Mouse (Mus musculus): Measurements from ENCODE around the gene Poln. TPM values are rescaled to one million over a fixed set of nuclear protein-coding genes. Genes with fewer than 3 reads are reported as not detected.

The Poln gene
- 0.51 and 1.3 TPM in 2 replicates for polyA plus RNA-seq (2016; fragmentation: Nextera tagmentation; extraction: Ambion mirVana)

- H3K9me3 ChIP-seq, result no peaks in the 10 kb centered on the region
- peaks cover 21% of the 10 kb centered on the region for H3K4me1 ChIP-seq
- H3K27ac ChIP-seq (replicated peaks), result peak within 1 kb of the TSS; percentile 93
- H3K36me3 ChIP-seq, result peaks cover 15% of the 10 kb centered on the region; the same call in 1 of the 2 replicates
- H3K4me2 ChIP-seq (replicated peaks), result peak within 1 kb of the TSS; percentile 64
- peak within 1 kb of the TSS; percentile 79 for H3K9ac ChIP-seq (replicated peaks)
- H3K27me3 ChIP-seq, result no peaks in the 10 kb centered on the region
- under 1% methylated on average over 57 of the region's 57 CpGs for WGBS
- peak within 1 kb of the TSS; percentile 67 for H3K4me3 ChIP-seq
- ATAC-seq (ENCODE audit: low FRiP score, low read depth), result peak; percentile 100
Measured at GRCm38 (mm10) chr5:34168950-34169891, at the start of gene Poln, which contains the start of gene Haus3. Gene Poln (minus strand): TSS chr5:34169448. Gene Haus3 (minus strand): TSS chr5:34169527.

GRCm38 (mm10) chr5:34218672-34219071 is 49.4 kb upstream of the Poln start:
- Histone ChIP-seq H3K27ac (replicated peaks) (no peak overlapping the region), H3K4me1 (no peaks in the 10 kb centered on the region), H3K4me2 (replicated peaks) (no peak overlapping the region), H3K27me3 (0 out of 2 replicates have a peak, but pooled peaks cover 2% of the 10 kb centered on the region), H3K4me3 (no peak overlapping the region), H3K9ac (replicated peaks) (no peak overlapping the region), H3K9me3 (no peaks in the 10 kb centered on the region), H3K36me3 (no peaks in the 10 kb centered on the region)
- no peak for ATAC-seq (ENCODE audit: low FRiP score, low read depth)
- WGBS, result 79% methylated on average over 5 of the region's 5 CpGs

- ATAC-seq (ENCODE audit: low FRiP score, low read depth), result no peak
- no peaks in the 10 kb centered on the region for H3K36me3 ChIP-seq
- no peak overlapping the region for H3K4me2 ChIP-seq (replicated peaks)
- no peaks in the 10 kb centered on the region for H3K9me3 ChIP-seq
- no peak overlapping the region for H3K4me3 ChIP-seq
- H3K9ac ChIP-seq (replicated peaks), result no peak overlapping the region
- no peaks in the 10 kb centered on the region for H3K4me1 ChIP-seq
- H3K27ac ChIP-seq (replicated peaks), result no peak overlapping the region
- 0 out of 2 replicates have a peak, but pooled peaks cover 2% of the 10 kb centered on the region for H3K27me3 ChIP-seq
- 65% methylated on average over 9 of the region's 9 CpGs for WGBS
Measured at GRCm38 (mm10) chr5:34217756-34218155, 48.5 kb upstream of the Poln start.

GRCm38 (mm10) chr5:34216025-34216424 is 46.8 kb upstream of the Poln start:
- no peaks in the 10 kb centered on the region for H3K9me3 ChIP-seq
- H3K27me3 ChIP-seq, result 0 out of 2 replicates have a peak, but pooled peaks cover 2% of the 10 kb centered on the region
- no peaks in the 10 kb centered on the region for H3K36me3 ChIP-seq
- ATAC-seq (ENCODE audit: low FRiP score, low read depth), result no peak
- no peaks in the 10 kb centered on the region for H3K4me1 ChIP-seq
- H3K4me2 ChIP-seq (replicated peaks), result no peak overlapping the region
- WGBS, result 82% methylated on average over 7 of the region's 7 CpGs
- no peak overlapping the region for H3K27ac ChIP-seq (replicated peaks)
- no peak overlapping the region for H3K9ac ChIP-seq (replicated peaks)
- H3K4me3 ChIP-seq, result no peak overlapping the region

- Histone ChIP-seq H3K27me3 (0 out of 2 replicates have a peak, but pooled peaks cover 2% of the 10 kb centered on the region), H3K27ac (replicated peaks) (no peak overlapping the region), H3K36me3 (no peaks in the 10 kb centered on the region), H3K4me1 (no peaks in the 10 kb centered on the region), H3K4me3 (no peak overlapping the region), H3K9me3 (no peaks in the 10 kb centered on the region), H3K4me2 (replicated peaks) (no peak overlapping the region), H3K9ac (replicated peaks) (no peak overlapping the region)
- WGBS, result 84% methylated on average over 8 of the region's 8 CpGs
- ATAC-seq (ENCODE audit: low FRiP score, low read depth), result no peak
Measured at GRCm38 (mm10) chr5:34213659-34214058, 44.4 kb upstream of the Poln start.

- no peak overlapping the region for H3K4me3 ChIP-seq
- no peak for ATAC-seq (ENCODE audit: low FRiP score, low read depth)
- no peak overlapping the region for H3K4me2 ChIP-seq (replicated peaks)
- H3K9me3 ChIP-seq, result no peaks in the 10 kb centered on the region
- no peak overlapping the region for H3K27ac ChIP-seq (replicated peaks)
- no peaks in the 10 kb centered on the region for H3K36me3 ChIP-seq
- 3% methylated on average over 1 of the region's 1 CpGs for WGBS
- no peaks in the 10 kb centered on the region for H3K4me1 ChIP-seq
- no peaks in the 10 kb centered on the region for H3K27me3 ChIP-seq
- H3K9ac ChIP-seq (replicated peaks), result no peak overlapping the region
Measured at GRCm38 (mm10) chr5:34210279-34210678, 41.0 kb upstream of the Poln start.

- 66% methylated on average over 3 of the region's 3 CpGs for WGBS
- no peaks in the 10 kb centered on the region for H3K4me1 ChIP-seq
- no peak for ATAC-seq (ENCODE audit: low FRiP score, low read depth)
- no peaks in the 10 kb centered on the region for H3K36me3 ChIP-seq
- H3K9me3 ChIP-seq, result no peaks in the 10 kb centered on the region
- no peak overlapping the region for H3K4me3 ChIP-seq
- H3K27ac ChIP-seq (replicated peaks), result no peak overlapping the region
- H3K4me2 ChIP-seq (replicated peaks), result no peak overlapping the region
- H3K27me3 ChIP-seq, result no peaks in the 10 kb centered on the region
- H3K9ac ChIP-seq (replicated peaks), result no peak overlapping the region
Measured at GRCm38 (mm10) chr5:34207503-34207902, 38.3 kb upstream of the Poln start.

GRCm38 (mm10) chr5:34205788-34206187 is 36.5 kb upstream of the Poln start:
- Histone ChIP-seq H3K4me1 (no peaks in the 10 kb centered on the region), H3K27me3 (no peaks in the 10 kb centered on the region), H3K4me3 (no peak overlapping the region), H3K9me3 (no peaks in the 10 kb centered on the region), H3K36me3 (no peaks in the 10 kb centered on the region), H3K9ac (replicated peaks) (no peak overlapping the region), H3K27ac (replicated peaks) (no peak overlapping the region), H3K4me2 (replicated peaks) (no peak overlapping the region)
- ATAC-seq (ENCODE audit: low FRiP score, low read depth), result no peak
- WGBS, result 84% methylated on average over 2 of the region's 2 CpGs

- Histone ChIP-seq H3K4me1 (no peaks in the 10 kb centered on the region), H3K27ac (replicated peaks) (no peak overlapping the region), H3K9me3 (no peaks in the 10 kb centered on the region), H3K27me3 (no peaks in the 10 kb centered on the region), H3K9ac (replicated peaks) (no peak overlapping the region), H3K4me3 (no peak overlapping the region), H3K36me3 (no peaks in the 10 kb centered on the region), H3K4me2 (replicated peaks) (no peak overlapping the region)
- WGBS, result 82% methylated on average over 2 of the region's 2 CpGs
- no peak for ATAC-seq (ENCODE audit: low FRiP score, low read depth)
Measured at GRCm38 (mm10) chr5:34204911-34205310, 35.7 kb upstream of the Poln start.

- no peaks in the 10 kb centered on the region for H3K9me3 ChIP-seq
- no peaks in the 10 kb centered on the region for H3K27me3 ChIP-seq
- no peak overlapping the region for H3K4me2 ChIP-seq (replicated peaks)
- 92% methylated on average over 4 of the region's 4 CpGs for WGBS
- H3K4me3 ChIP-seq, result no peak overlapping the region
- no peak for ATAC-seq (ENCODE audit: low FRiP score, low read depth)
- no peak overlapping the region for H3K9ac ChIP-seq (replicated peaks)
- no peak overlapping the region for H3K27ac ChIP-seq (replicated peaks)
- H3K4me1 ChIP-seq, result no peaks in the 10 kb centered on the region
- no peaks in the 10 kb centered on the region for H3K36me3 ChIP-seq
Measured at GRCm38 (mm10) chr5:34202006-34202405, 32.8 kb upstream of the Poln start.

- no peaks in the 10 kb centered on the region for H3K27me3 ChIP-seq
- H3K4me1 ChIP-seq, result no peaks in the 10 kb centered on the region
- H3K4me3 ChIP-seq, result no peak overlapping the region
- WGBS, result 79% methylated on average over 2 of the region's 2 CpGs
- H3K27ac ChIP-seq (replicated peaks), result no peak overlapping the region
- no peak overlapping the region for H3K4me2 ChIP-seq (replicated peaks)
- H3K9me3 ChIP-seq, result no peaks in the 10 kb centered on the region
- no peak overlapping the region for H3K9ac ChIP-seq (replicated peaks)
- ATAC-seq (ENCODE audit: low FRiP score, low read depth), result no peak
- H3K36me3 ChIP-seq, result no peaks in the 10 kb centered on the region
Measured at GRCm38 (mm10) chr5:34201396-34201795, 32.1 kb upstream of the Poln start.

- no peak overlapping the region for H3K9ac ChIP-seq (replicated peaks)
- H3K4me2 ChIP-seq (replicated peaks), result no peak overlapping the region
- no peaks in the 10 kb centered on the region for H3K36me3 ChIP-seq
- no peaks in the 10 kb centered on the region for H3K4me1 ChIP-seq
- no peak overlapping the region for H3K27ac ChIP-seq (replicated peaks)
- H3K27me3 ChIP-seq, result no peaks in the 10 kb centered on the region
- H3K9me3 ChIP-seq, result no peaks in the 10 kb centered on the region
- 86% methylated on average over 6 of the region's 6 CpGs for WGBS
- no peak overlapping the region for H3K4me3 ChIP-seq
- no peak for ATAC-seq (ENCODE audit: low FRiP score, low read depth)
Measured at GRCm38 (mm10) chr5:34198615-34199014, 29.4 kb upstream of the Poln start.
